Mouse (Mus musculus): ENCODE measurements around the gene Emilin2.

DNA sequence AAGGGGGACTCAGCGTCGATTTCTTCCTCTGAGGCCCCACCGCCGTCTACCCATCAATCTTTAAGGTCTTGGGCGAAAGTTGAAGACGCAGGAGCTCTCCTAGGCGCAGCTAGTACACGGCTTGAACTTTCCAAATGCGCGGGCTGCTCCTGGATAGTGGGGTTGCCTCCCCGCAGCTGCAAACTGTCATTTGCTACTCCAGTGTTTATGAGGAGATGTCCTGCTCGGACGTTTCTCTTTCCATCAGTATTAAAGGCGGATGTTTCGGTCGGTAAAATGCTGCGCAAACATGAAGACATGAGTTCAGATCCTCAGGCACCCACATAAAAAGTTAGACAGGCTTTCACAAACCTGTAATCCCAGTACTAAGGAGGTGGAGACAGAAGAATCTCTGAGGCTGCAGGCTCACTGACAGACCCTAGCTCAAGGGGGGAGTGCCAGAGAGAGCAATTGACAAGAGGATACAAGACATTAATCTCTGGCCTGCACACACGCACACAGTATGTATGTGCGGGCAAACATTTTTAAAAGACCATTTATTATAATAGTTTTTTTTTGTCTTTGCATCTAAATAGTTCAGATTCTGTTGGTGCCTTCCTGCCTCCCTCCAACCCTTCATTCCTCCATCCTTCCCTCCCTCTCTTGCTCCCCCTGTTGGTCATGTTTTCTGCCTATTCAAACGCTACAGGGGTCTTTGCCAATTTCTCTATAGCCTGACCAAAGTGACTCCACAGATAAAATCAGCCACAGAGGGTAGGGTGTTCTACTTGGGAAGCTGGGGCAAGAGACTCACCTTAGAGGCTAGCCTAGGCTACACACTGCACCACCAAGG lies at the start of gene Emilin2:
- TF ChIP-seq EP300 (optimal IDR thresholded peaks at IDR 0.05) (no peak), CTCF (IDR thresholded peaks at IDR 0.05; ENCODE audit: low read depth) (peak; percentile 64)
